Mouse (Mus musculus) midbrain, embryonic 16.5 days (tissue): ENCODE measurements around the gene Zan. TPM values are rescaled to one million over a fixed set of nuclear protein-coding genes. Genes with fewer than 3 reads are reported as not detected.

Source experiments
- ATAC-seq: fragments of 200-750 bp; cut with Nextera tagmentation; 2 replicates; pipeline ENCODE4 v1.8.0; 2017; ENCODE audit warnings: moderate TSS enrichment
- H3K27ac ChIP-seq: fragments of 300-500 bp; sonication (generic); 2 replicates; pipeline ENCODE4 v1.5.1; 2014; ENCODE audit warnings: mild to moderate bottlenecking, low read length, mixed read lengths
- H3K27me3 ChIP-seq: fragments of 300-500 bp; sonication (generic); 2 replicates; pipeline ENCODE4 v1.6.1; 2014; ENCODE audit warnings: low read depth, low read length, mixed read lengths; ENCODE audit not compliant: control insufficient read depth, insufficient read depth
- H3K36me3 ChIP-seq: fragments of 300-500 bp; sonication (generic); 2 replicates; pipeline ENCODE4 v1.6.1; 2014; ENCODE audit warnings: mild to moderate bottlenecking, low read length, moderate library complexity, mixed read lengths; ENCODE audit not compliant: control insufficient read depth, insufficient read depth
- H3K4me1 ChIP-seq: fragments of 300-500 bp; sonication (generic); 2 replicates; pipeline ENCODE4 v1.6.1; 2014; ENCODE audit warnings: mild to moderate bottlenecking, low read length, mixed read lengths; ENCODE audit not compliant: control insufficient read depth, insufficient read depth
- H3K4me2 ChIP-seq: fragments of 300-500 bp; sonication (generic); 2 replicates; pipeline ENCODE4 v1.6.1; 2014; ENCODE audit warnings: mild to moderate bottlenecking, low read length, mixed read lengths
- H3K4me3 ChIP-seq: fragments of 300-500 bp; sonication (generic); 2 replicates; pipeline ENCODE4 v1.5.1; 2014; ENCODE audit warnings: low read depth, mild to moderate bottlenecking, low read length, moderate library complexity, mixed read lengths
- H3K9ac ChIP-seq: fragments of 300-500 bp; sonication (generic); 2 replicates; pipeline ENCODE4 v1.6.1; 2014; ENCODE audit warnings: low read depth, low read length, mixed read lengths
- H3K9me3 ChIP-seq: fragments of 300-500 bp; sonication (generic); replicated peaks from 2 replicates; pipeline ENCODE4 v1.6.1; 2014; ENCODE audit warnings: mild to moderate bottlenecking, low read length, mixed read lengths; ENCODE audit not compliant: control insufficient read depth, poor library complexity, severe bottlenecking
- WGBS: fragments of 180-500 bp; shearing (Covaris S2); extraction: QIAGEN DNeasy Blood & Tissue Kit; methylation state at CpG from one replicate; pipeline ENCODE4 v1.1.7; 2014; 5-methylcytosine and 5-hydroxymethylcytosine counted together
- polyA plus RNA-seq: library from polyadenylated mRNA; unstranded; fragments of >200 nt; fragmentation: Nextera tagmentation; extraction: Ambion mirVana; gene quantifications from 2 replicates; pipeline ENCODE4 v1.2.1, GENCODE M21; 2015

The Zan gene
- polyA plus RNA-seq, 1 experiment from 2014 or later: 0.18 TPM

- Histone ChIP-seq H3K36me3 (peaks cover 56% of the 10 kb centered on the region), H3K4me3 (no peak overlapping the region), H3K9ac (no peak overlapping the region), H3K27me3 (no peaks in the 10 kb centered on the region), H3K4me2 (no peak overlapping the region), H3K27ac (no peak overlapping the region), H3K9me3 (no peaks in the 10 kb centered on the region), H3K4me1 (peaks cover 3% of the 10 kb centered on the region; the same call in 1 of the 2 replicates)
- ATAC-seq: no peak
- WGBS: 92% methylated on average over 27 of the region's 27 CpGs
Measured at GRCm38 (mm10) chr5:137519691-137520550, 43.1 kb upstream of the Zan start.

GRCm38 (mm10) chr5:137518436-137518835 is 41.6 kb upstream of the Zan start, which contains the start of gene Gigyf1:
Gigyf1 (plus strand) TSS chr5:137518548.
- Histone ChIP-seq H3K27me3 (no peaks in the 10 kb centered on the region), H3K4me2 (no peak within 1 kb of the TSS), H3K9me3 (no peaks in the 10 kb centered on the region), H3K27ac (no peak within 1 kb of the TSS), H3K36me3 (peaks cover 44% of the 10 kb centered on the region), H3K4me1 (peaks cover 18% of the 10 kb centered on the region), H3K4me3 (no peak within 1 kb of the TSS), H3K9ac (no peak within 1 kb of the TSS)
- ATAC-seq: no peak
- WGBS: 68% methylated on average over 5 of the region's 5 CpGs

- Histone ChIP-seq H3K4me1 (peaks cover 41% of the 10 kb centered on the region), H3K27ac (no peak overlapping the region), H3K9ac (no peak overlapping the region), H3K4me2 (no peak overlapping the region), H3K36me3 (peaks cover 11% of the 10 kb centered on the region), H3K9me3 (no peaks in the 10 kb centered on the region), H3K4me3 (no peak overlapping the region), H3K27me3 (no peaks in the 10 kb centered on the region)
- ATAC-seq: no peak
- WGBS: 83% methylated on average over 3 of the region's 3 CpGs
Measured at GRCm38 (mm10) chr5:137514811-137515210, 37.9 kb upstream of the Zan start.

- no peak overlapping the region for H3K9ac ChIP-seq
- H3K4me3 ChIP-seq: no peak overlapping the region
- H3K9me3 ChIP-seq: no peaks in the 10 kb centered on the region
- no peak overlapping the region; the same call in 1 of the 2 replicates for H3K4me2 ChIP-seq
- WGBS: 78% methylated on average over 12 of the region's 12 CpGs
- no peak for ATAC-seq
- H3K36me3 ChIP-seq: peaks cover 4% of the 10 kb centered on the region
- H3K27ac ChIP-seq: no peak overlapping the region
- H3K27me3 ChIP-seq: no peaks in the 10 kb centered on the region
- H3K4me1 ChIP-seq: peaks cover 41% of the 10 kb centered on the region
Measured at GRCm38 (mm10) chr5:137513951-137514721, 37.3 kb upstream of the Zan start.

- H3K4me2 ChIP-seq: peak overlapping the region; percentile 90; the same call in 1 of the 2 replicates
- 80% methylated on average over 11 of the region's 11 CpGs for WGBS
- H3K36me3 ChIP-seq: no peaks in the 10 kb centered on the region
- peak; percentile 53; the same call in 1 of the 2 replicates for ATAC-seq
- no peaks in the 10 kb centered on the region for H3K27me3 ChIP-seq
- H3K27ac ChIP-seq: no peak overlapping the region
- peaks cover 41% of the 10 kb centered on the region for H3K4me1 ChIP-seq
- H3K4me3 ChIP-seq: no peak overlapping the region; the same call in 1 of the 2 replicates
- H3K9me3 ChIP-seq: no peaks in the 10 kb centered on the region
- peak overlapping the region; percentile 22; the same call in 1 of the 2 replicates for H3K9ac ChIP-seq
Measured at GRCm38 (mm10) chr5:137512847-137513794, 36.3 kb upstream of the Zan start.

GRCm38 (mm10) chr5:137511706-137512105 is 34.8 kb upstream of the Zan start:
- H3K9ac ChIP-seq: peak overlapping the region; percentile 98
- no peaks in the 10 kb centered on the region for H3K36me3 ChIP-seq
- no peaks in the 10 kb centered on the region for H3K9me3 ChIP-seq
- 55% methylated on average over 3 of the region's 3 CpGs for WGBS
- H3K4me3 ChIP-seq: peak overlapping the region; percentile 92
- H3K4me2 ChIP-seq: peak overlapping the region; percentile 90
- H3K27ac ChIP-seq: no peak overlapping the region
- peaks cover 41% of the 10 kb centered on the region for H3K4me1 ChIP-seq
- no peaks in the 10 kb centered on the region for H3K27me3 ChIP-seq
- no peak for ATAC-seq

GRCm38 (mm10) chr5:137510573-137511390 is 33.9 kb upstream of the Zan start:
- H3K27ac ChIP-seq: peak overlapping the region; percentile 84
- H3K4me1 ChIP-seq: peaks cover 41% of the 10 kb centered on the region
- no peaks in the 10 kb centered on the region for H3K9me3 ChIP-seq
- peak overlapping the region; percentile 98 for H3K9ac ChIP-seq
- no peaks in the 10 kb centered on the region for H3K27me3 ChIP-seq
- H3K36me3 ChIP-seq: no peaks in the 10 kb centered on the region
- under 1% methylated on average over 22 of the region's 83 CpGs for WGBS
- 0 out of 2 replicates have a peak, but pooled peaks have one; percentile 23 for ATAC-seq
- H3K4me3 ChIP-seq: peak overlapping the region; percentile 92
- H3K4me2 ChIP-seq: peak overlapping the region; percentile 90
